Mouse (Mus musculus) left cerebral cortex, postnatal 14 days (tissue): ENCODE results near the gene Kat6b. TPM values are rescaled to one million over a fixed set of nuclear protein-coding genes. Genes with fewer than 3 reads are reported as not detected.
"Not testable (repeated sequence)": the region's sequence is repeated elsewhere in the genome, so short reads cannot be mapped to it uniquely, and the experiment has no call there.

Experiments
- DNase-seq, 2 experiments: peaks; one replicate each; pipeline ENCODE4 v3.0.0; 2021 to 2022; ENCODE audit warnings: low spot score in 2 of 2, mixed read lengths in 1 of 2
- intact Hi-C: fragments of 180-260 bp; cut with DNase I; formaldehyde crosslinking; loops from one replicate; pipeline ENCODE4 v1.15.1; 2025
- long read RNA-seq, 2 experiments: library from polyadenylated mRNA; stranded (forward); transcript quantifications; one replicate each; pipeline ENCODE4 v2.0.0; 2021
- total RNA-seq, 2 experiments: library from RNA; stranded (reverse); gene quantifications; 2 replicates each; pipeline ENCODE4 v1.2.3; 2021

Kat6b gene
- total RNA-seq = 10 to 100 TPM; 61.2 to 65.0 TPM
- long read RNA-seq, experiment 1, partial matches to known transcripts = 4 of 5 reads
- long read RNA-seq, experiment 1, other reads (novel, unspliced or antisense) = 1 of 5 reads
- long read RNA-seq, experiment 2, partial matches to known transcripts = 0 of 2 reads
- long read RNA-seq, experiment 2, other reads (novel, unspliced or antisense) = 2 of 2 reads

DNA sequence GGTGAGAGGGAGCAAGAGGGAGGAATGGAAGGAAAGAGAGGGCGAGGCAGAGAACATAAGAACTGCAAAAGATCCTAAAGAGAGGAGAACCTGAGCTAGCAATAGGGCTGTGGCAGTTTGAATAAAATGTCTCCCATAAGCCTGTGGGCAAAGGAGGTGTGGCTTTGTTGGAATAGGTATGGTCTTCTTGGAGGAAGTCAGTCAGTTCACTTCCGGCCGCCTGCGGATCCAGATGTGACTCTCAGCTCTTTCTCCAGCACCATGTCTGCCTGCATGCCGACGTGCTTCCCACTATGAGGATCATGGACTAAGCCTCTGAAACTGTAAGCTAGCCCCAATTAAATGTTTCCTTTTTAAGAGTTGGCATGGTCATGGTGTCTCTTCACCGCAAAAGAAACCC is at the start of gene Kat6b:
Gene Kat6b (plus strand): TSS at position 204 of the 400 bp plus-strand sequence.
- no peak for DNase-seq
- intact Hi-C loops = no loop called here

DNA sequence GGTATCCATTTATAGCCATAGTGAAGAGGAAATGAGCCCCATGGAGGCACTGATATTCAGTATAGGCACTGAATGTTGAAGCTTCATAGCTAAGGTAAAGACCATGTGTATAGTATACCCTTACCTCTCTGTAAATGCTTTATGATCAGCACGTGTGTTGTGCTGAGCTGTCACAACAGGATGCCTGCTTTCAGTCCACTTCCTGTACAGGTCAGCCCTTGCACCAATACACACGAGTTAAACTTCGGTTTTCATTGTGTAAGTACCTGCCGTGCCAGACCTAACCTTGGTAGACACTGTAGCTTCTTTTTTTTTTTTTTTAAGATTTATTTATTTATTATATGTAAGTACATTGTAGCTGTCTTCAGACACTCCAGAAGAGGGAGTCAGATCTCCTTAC is 47.8 kb upstream of the Kat6b start:
- intact Hi-C loops = no loop called here
- no peak for DNase-seq

DNA sequence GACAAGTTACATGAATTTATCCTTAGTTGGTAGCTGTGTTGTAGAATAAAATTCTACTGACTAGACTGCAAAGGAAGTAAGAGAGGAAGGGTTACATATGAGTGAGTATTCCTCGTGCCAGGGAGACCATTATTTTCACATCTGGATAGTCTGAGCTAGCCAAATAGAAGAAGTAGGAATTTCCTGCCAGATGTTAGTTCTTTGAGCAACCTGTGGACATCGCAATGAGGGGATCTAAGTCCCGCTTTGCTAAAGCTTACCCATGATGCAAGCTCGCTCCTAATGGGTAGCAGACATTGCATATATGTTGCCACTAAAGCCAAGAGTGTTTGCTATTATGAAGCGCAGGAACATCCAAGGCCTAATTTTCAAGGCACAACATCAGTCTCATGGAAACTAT is 47.2 kb upstream of the Kat6b start:
- intact Hi-C loops = no loop called here

DNA sequence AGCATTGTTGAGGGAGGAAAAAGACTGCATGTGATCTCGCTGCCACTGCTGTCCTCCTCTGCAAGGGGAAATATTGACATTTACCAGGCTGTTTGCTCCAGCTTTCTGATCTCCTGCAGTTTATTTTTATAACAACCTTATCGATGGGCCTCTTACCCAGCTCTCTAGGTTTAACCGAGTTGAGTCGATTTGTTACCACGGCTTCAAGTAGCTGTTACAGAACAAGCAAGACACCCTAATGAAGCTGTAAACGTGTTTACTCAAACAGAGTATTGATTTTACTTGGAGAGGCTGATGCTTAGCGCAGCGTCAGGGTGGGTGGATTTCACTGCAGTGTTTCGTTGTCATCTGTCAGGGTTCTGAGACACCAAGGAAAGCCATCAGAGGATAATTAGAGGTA is 46.5 kb upstream of the Kat6b start:
- DNase-seq = no peak
- intact Hi-C loops = no loop called here

More for the DNA sequence above, 47.2 kb upstream of the Kat6b start:
- no peak for DNase-seq

DNA sequence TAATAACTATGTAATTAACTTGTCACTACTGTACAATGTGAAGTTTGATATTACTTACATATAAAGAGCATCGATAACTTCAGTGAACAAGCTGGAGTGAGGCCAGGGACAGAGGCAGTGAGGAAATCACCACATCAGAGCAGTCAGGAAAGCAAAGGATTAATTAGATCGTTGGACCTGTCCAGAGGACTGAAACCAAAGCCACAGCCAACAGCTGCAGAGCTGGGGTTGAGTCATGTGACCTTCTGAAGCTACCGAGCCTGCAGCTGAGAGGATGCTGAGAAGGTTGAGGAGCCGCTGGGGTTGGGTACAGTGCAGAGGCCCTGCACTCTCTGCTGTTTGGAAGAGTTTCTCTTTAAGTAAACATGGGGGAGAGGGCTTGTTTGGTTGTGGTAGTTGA is 41.4 kb upstream of the Kat6b start:
- DNase-seq = no peak
- intact Hi-C loops = no loop called here

- intact Hi-C loops = no loop called here
- no peak for DNase-seq
These were observed 40.7 kb upstream of the Kat6b start for GRCm38 (mm10) chr14:21440526-21440925.

DNA sequence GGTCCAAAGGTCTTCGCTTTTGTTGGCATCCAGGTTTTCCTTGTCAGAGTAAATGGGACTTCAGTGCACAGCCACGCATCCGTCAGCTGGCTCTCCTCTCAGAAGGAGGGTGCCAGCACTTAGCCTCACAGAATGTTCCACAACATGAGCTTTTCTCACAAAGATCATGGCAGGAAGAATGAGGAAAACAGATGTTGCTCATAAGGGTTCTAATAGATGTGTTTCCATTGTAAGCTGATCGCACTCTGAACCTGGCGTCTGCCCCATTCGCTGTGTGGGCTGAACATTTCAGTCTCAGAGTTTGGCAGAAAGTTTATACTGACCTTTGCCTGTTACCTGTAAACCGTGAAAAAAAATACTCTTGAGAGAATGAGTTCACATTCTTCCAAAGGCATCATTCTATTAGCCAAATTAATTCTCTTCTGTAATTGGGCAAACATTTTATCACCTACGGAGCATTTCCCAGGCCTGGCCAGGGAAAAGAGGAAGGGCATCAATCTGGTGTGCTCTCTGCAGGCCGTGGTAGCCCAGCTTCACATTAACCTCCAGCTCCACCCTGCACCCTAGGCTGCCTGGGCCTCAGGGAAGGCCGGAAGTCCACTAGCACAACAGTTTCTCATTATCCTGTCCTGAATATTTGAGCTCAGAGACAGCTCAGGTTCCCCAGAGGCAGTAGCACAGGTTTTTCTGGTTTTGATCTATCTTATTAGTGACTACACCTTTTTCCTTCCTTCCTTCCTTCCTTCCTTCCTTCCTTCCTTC is 39.3 kb upstream of the Kat6b start:
- no peak for DNase-seq
- intact Hi-C loops = no loop called here

- DNase-seq = no peak
- intact Hi-C loops = no loop called here
These were observed 28.7 kb upstream of the Kat6b start for GRCm38 (mm10) chr14:21452581-21452980.

- DNase-seq = no peak
- intact Hi-C loops = no loop called here
These were observed 27.3 kb upstream of the Kat6b start for GRCm38 (mm10) chr14:21453896-21454295.

- no peak for DNase-seq
- intact Hi-C loops = no loop called here
These were observed 25.4 kb upstream of the Kat6b start for GRCm38 (mm10) chr14:21455654-21456350.

DNA sequence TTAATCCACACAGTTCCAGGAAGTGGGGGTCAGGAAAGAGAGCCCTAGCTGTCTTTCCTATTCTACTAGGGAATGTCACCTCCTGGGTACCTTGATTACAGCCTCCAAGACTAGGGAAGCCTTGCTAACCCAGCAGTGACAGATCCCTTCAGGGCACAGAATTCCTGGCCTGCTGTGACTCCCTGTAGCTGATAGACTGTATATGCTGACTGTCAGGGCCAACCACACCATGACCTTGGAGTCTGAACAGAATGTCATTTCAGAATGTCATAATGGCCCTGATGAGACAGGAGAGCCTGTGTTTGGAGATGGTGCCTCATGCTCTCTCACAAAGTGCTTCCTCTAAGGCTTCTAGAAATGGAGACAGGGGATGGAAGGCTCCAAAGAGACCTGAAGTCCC is 24.7 kb upstream of the Kat6b start:
- no peak for DNase-seq
- intact Hi-C loops = no loop called here

DNA sequence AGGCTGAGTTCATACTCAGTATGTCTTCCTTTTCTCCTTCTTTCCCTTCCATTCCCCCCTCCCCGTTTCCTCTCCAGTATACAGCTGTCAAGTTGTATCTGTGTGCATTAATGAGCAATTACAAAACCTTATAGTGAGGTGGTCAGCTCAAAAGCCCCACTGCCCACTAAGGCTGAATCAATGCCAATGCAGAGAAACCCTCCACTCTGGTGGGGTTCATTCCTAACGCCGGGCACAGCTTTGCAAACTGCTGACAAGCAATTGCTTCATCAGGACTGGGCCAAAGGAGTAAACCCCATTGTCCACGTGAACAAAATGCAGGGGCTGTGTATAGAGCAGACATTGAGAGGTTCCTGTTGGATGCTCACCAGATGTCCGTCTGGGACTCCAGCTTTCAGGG is 23.4 kb upstream of the Kat6b start:
- intact Hi-C loops = no loop called here
- no peak for DNase-seq

- intact Hi-C loops = no loop called here
- DNase-seq = no peak
These were observed 22.5 kb upstream of the Kat6b start for GRCm38 (mm10) chr14:21458696-21459095.

GRCm38 (mm10) chr14:21459163-21459562 is 22.1 kb upstream of the Kat6b start:
- intact Hi-C loops = no loop called here
- DNase-seq = no peak

- intact Hi-C loops = no loop called here
- DNase-seq = no peak
These were observed 18.8 kb upstream of the Kat6b start for GRCm38 (mm10) chr14:21462398-21462797.

- no peak for DNase-seq
- intact Hi-C loops = no loop called here
These were observed 18.0 kb upstream of the Kat6b start for GRCm38 (mm10) chr14:21463117-21463712.

- intact Hi-C loops = no loop called here
- DNase-seq = no peak
These were observed 10.8 kb upstream of the Kat6b start for GRCm38 (mm10) chr14:21470386-21470785.

DNA sequence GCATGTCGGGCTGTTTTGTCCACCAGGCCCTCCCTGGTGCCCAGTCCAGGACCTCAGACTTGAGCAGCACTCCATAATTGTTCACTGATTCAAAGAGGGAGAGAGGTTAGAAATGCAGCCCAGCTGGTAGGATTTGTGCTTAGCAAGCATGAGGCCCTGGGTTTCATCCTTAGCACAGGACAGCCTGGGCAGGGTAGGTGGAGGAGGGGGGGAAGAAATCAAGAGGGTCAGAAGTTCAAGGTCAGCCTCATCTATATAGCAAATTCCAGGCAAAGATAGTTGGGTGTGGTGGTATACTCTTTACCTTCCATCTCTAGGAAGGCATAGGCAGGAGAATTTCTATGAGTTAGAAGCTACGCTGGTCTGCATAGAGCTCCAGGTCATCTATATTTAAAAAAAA is 9.3 kb upstream of the Kat6b start:
- DNase-seq = no peak
- intact Hi-C loops = no loop called here

GRCm38 (mm10) chr14:21474593-21475132 is 6.6 kb upstream of the Kat6b start:
- intact Hi-C loops, DNase-seq: not testable (repeated sequence)

- DNase-seq = no peak
- intact Hi-C loops = no loop called here
These were observed 4.1 kb upstream of the Kat6b start for GRCm38 (mm10) chr14:21477181-21477580.
